Mouse (Mus musculus) heart, embryonic 14.5 days (tissue): ENCODE measurements around the gene Fer1l5. TPM values are rescaled to one million over a fixed set of nuclear protein-coding genes. Genes with fewer than 3 reads are reported as not detected.

Experiments used
- ATAC-seq: fragments of 200-750 bp; cut with Nextera tagmentation; 2 replicates; pipeline ENCODE4 v1.8.0; 2017; ENCODE audit warnings: low read depth, moderate TSS enrichment; ENCODE audit not compliant: insufficient number of reproducible peaks, insufficient read depth, low FRiP score
- H3K27ac ChIP-seq, 2 experiments: fragments of 200-500 bp in 1 of 2; fragments of 300-500 bp in 1 of 2; sonication (generic) in 1 of 2; replicated peaks in 1 of 2; 2 replicates each; pipeline ENCODE4 v1.5.1; 2012 to 2014; ENCODE audit warnings: low read depth in 2 of 2, low read length in 2 of 2, control low read depth in 1 of 2, mild to moderate bottlenecking in 1 of 2, mixed read lengths in 1 of 2; ENCODE audit not compliant: control insufficient read depth in 1 of 2, insufficient read depth in 1 of 2
- H3K27me3 ChIP-seq: fragments of 300-500 bp; sonication (generic); 2 replicates; pipeline ENCODE4 v1.6.1; 2014; ENCODE audit warnings: mild to moderate bottlenecking, low read length, control low read depth; ENCODE audit not compliant: control insufficient read depth, insufficient read depth
- H3K36me3 ChIP-seq: fragments of 300-500 bp; sonication (generic); 2 replicates; pipeline ENCODE4 v1.6.1; 2014; ENCODE audit warnings: mild to moderate bottlenecking, control low read depth, low read length, mixed read lengths; ENCODE audit not compliant: control insufficient read depth, insufficient read depth
- H3K4me1 ChIP-seq, 2 experiments: fragments of 200-500 bp in 1 of 2; fragments of 300-500 bp in 1 of 2; sonication (generic) in 1 of 2; 2 replicates each; pipeline ENCODE4 v1.6.1; 2012 to 2014; ENCODE audit warnings: low read length in 2 of 2, control low read depth in 1 of 2, mixed read lengths in 1 of 2; ENCODE audit not compliant: control insufficient read depth in 2 of 2, insufficient read depth in 2 of 2
- H3K4me2 ChIP-seq: fragments of 300-500 bp; sonication (generic); 2 replicates; pipeline ENCODE4 v1.6.1; 2014; ENCODE audit warnings: mild to moderate bottlenecking, low read length
- H3K4me3 ChIP-seq, 2 experiments: fragments of 200-500 bp in 1 of 2; fragments of 300-500 bp in 1 of 2; sonication (generic) in 1 of 2; 2 replicates each; pipeline ENCODE4 v1.5.1; 2012 to 2014; ENCODE audit warnings: low read length in 2 of 2, mild to moderate bottlenecking in 2 of 2, control low read depth in 1 of 2, low read depth in 1 of 2, moderate library complexity in 1 of 2; ENCODE audit not compliant: control insufficient read depth in 1 of 2, insufficient read depth in 1 of 2
- H3K9ac ChIP-seq: fragments of 300-500 bp; sonication (generic); 2 replicates; pipeline ENCODE4 v1.6.1; 2014; ENCODE audit warnings: mild to moderate bottlenecking, low read length
- H3K9me3 ChIP-seq: fragments of 300-500 bp; sonication (generic); 2 replicates; pipeline ENCODE4 v1.6.1; 2016; ENCODE audit warnings: low read length, control low read depth; ENCODE audit not compliant: control insufficient read depth
- WGBS: fragments of 180-500 bp; shearing (Covaris S2); extraction: QIAGEN DNeasy Blood & Tissue Kit; methylation state at CpG from one replicate; pipeline ENCODE4 v1.1.7; 2014; 5-methylcytosine and 5-hydroxymethylcytosine counted together
- polyA plus RNA-seq: library from polyadenylated mRNA; unstranded; fragments of >200 nt; fragmentation: Nextera tagmentation; extraction: Ambion mirVana; gene quantifications from 2 replicates; pipeline ENCODE4 v1.2.1, GENCODE M21; 2014

The Fer1l5 gene
- polyA plus RNA-seq, 1 experiment from 2014 or later, result 0.63 TPM

- H3K36me3 ChIP-seq, result peaks cover 99% of the 10 kb centered on the region
- H3K27ac ChIP-seq, result no peak overlapping the region
- H3K27me3 ChIP-seq, result no peaks in the 10 kb centered on the region
- H3K4me3 ChIP-seq, result no peak overlapping the region
- H3K4me1 ChIP-seq, result no peaks in the 10 kb centered on the region
- no peak overlapping the region for H3K9ac ChIP-seq
- 90% methylated on average over 6 of the region's 6 CpGs for WGBS
- H3K9me3 ChIP-seq, result no peaks in the 10 kb centered on the region
- H3K4me2 ChIP-seq, result no peak overlapping the region
- no peak for ATAC-seq
These were observed 29.5 kb upstream of the Fer1l5 start for GRCm38 (mm10) chr1:36342547-36342946.

GRCm38 (mm10) chr1:36352351-36352750, 19.7 kb upstream of the Fer1l5 start:
- H3K27me3 ChIP-seq, result no peaks in the 10 kb centered on the region
- WGBS, result 88% methylated on average over 4 of the region's 4 CpGs
- no peak for ATAC-seq
- no peak overlapping the region for H3K4me3 ChIP-seq
- H3K9ac ChIP-seq, result no peak overlapping the region
- no peaks in the 10 kb centered on the region for H3K4me1 ChIP-seq
- no peak overlapping the region for H3K4me2 ChIP-seq
- no peak overlapping the region for H3K27ac ChIP-seq
- H3K9me3 ChIP-seq, result no peaks in the 10 kb centered on the region
- peaks cover 97% of the 10 kb centered on the region for H3K36me3 ChIP-seq

DNA sequence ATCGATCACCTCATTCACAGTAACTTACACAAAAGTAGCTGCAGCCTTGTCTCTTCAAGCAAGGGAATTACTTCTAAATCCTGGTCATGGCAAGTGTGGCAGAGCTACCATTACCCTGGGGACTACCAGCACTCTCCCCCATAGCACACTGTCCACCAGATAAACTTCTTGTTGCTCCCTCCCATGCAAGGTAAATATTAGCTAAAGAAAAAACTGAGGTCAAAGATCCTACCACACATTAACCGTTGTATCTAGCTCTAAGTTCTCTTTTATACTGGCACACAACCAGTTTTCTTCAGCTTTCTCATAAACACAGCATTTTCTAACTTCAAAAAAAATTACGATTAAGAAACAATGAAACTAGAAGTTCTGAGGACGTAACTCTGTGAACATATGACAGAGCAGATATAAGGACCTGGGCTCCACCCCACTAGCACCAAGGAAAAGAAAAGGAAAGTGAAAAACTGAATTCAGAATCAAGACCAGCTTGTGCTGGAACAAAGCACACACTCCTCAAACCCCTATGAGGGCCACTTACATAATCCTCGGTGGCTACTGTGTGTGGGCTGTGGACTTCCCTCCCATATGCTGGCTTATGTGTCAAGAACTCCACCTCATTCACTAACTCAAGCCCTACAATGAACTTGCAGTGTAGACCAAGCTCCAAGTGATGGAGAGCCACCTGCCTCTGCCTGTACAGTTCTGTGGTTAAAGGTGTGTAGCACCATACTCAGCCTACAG, 15.0 kb upstream of the Fer1l5 start:
- Histone ChIP-seq H3K27me3 (no peaks in the 10 kb centered on the region), H3K9ac (no peak overlapping the region), H3K36me3 (peaks cover 88% of the 10 kb centered on the region), H3K4me1 (no peaks in the 10 kb centered on the region), H3K27ac (no peak overlapping the region), H3K4me2 (no peak overlapping the region), H3K4me3 (no peak overlapping the region), H3K9me3 (no peaks in the 10 kb centered on the region)
- ATAC-seq, result no peak
- 96% methylated on average over 5 of the region's 5 CpGs for WGBS

GRCm38 (mm10) chr1:36367698-36368097, 4.4 kb upstream of the Fer1l5 start:
- H3K4me3 ChIP-seq, result peak overlapping the region; percentile 60 to 85
- ATAC-seq, result no peak
- H3K4me1 ChIP-seq, result peaks cover 4 to 15% of the 10 kb centered on the region in 2 experiments; a peak in 3 of 4 replicates
- no peaks in the 10 kb centered on the region for H3K9me3 ChIP-seq
- 38% methylated on average over 12 of the region's 12 CpGs for WGBS
- H3K36me3 ChIP-seq, result peaks cover 44% of the 10 kb centered on the region
- H3K27ac ChIP-seq, result no peak overlapping the region
- H3K9ac ChIP-seq, result peak overlapping the region; percentile 93; the same call in 1 of the 2 replicates
- peak overlapping the region; percentile 80 for H3K4me2 ChIP-seq
- no peaks in the 10 kb centered on the region for H3K27me3 ChIP-seq

GRCm38 (mm10) chr1:36368112-36368968, 3.8 kb upstream of the Fer1l5 start:
- Histone ChIP-seq H3K9me3 (no peaks in the 10 kb centered on the region), H3K27me3 (no peaks in the 10 kb centered on the region), H3K4me3 (peak overlapping the region; percentile 60 to 85), H3K4me1 (peaks cover 4 to 15% of the 10 kb centered on the region in 2 experiments; a peak in 3 of 4 replicates), H3K4me2 (peak overlapping the region; percentile 80), H3K9ac (peak overlapping the region; percentile 93), H3K36me3 (peaks cover 38% of the 10 kb centered on the region), H3K27ac (peak overlapping the region; percentile 1 to 80)
- ATAC-seq, result peak; percentile 75
- WGBS, result 3% methylated on average over 55 of the region's 55 CpGs

- no peaks in the 10 kb centered on the region for H3K9me3 ChIP-seq
- H3K4me1 ChIP-seq, result peaks cover 4 to 15% of the 10 kb centered on the region in 2 experiments; a peak in 3 of 4 replicates
- H3K4me3 ChIP-seq, result peak within 1 kb of the TSS; percentile 60 to 85
- peak within 1 kb of the TSS; percentile 80 for H3K4me2 ChIP-seq
- peak; percentile 83 for ATAC-seq
- H3K27ac ChIP-seq, result peak within 1 kb of the TSS; percentile 1 to 80
- H3K36me3 ChIP-seq, result peaks cover 31% of the 10 kb centered on the region
- WGBS, result 3% methylated on average over 61 of the region's 61 CpGs
- H3K27me3 ChIP-seq, result no peaks in the 10 kb centered on the region
- peak within 1 kb of the TSS; percentile 93 for H3K9ac ChIP-seq
These were observed 3.0 kb upstream of the Fer1l5 start, which contains the start of gene Kansl3 for GRCm38 (mm10) chr1:36368969-36369645. Kansl3 (minus strand) TSS chr1:36369181.

DNA sequence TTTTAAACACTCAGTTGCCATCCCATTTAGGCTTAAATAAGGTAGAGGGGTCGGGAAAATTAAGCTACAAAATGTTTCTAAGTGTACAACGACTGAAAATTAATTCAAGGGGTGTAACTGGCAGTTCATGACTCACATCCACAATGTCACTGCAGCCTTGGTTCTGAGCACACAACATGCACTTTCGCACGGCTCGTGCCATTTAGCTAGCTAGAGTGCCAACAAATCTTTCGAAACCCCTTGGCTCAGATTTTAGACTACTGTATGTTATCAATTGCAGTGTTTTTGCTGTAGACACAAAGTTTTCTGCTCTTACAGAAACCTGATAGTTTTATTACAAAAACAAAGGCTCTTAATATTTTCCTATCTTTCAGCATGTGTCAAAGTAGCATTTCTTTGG, 1.2 kb upstream of the Fer1l5 start:
- Histone ChIP-seq H3K36me3 (peaks cover 13% of the 10 kb centered on the region), H3K9ac (no peak overlapping the region), H3K4me2 (no peak overlapping the region), H3K27ac (no peak overlapping the region), H3K9me3 (no peaks in the 10 kb centered on the region), H3K4me3 (no peak overlapping the region), H3K27me3 (no peaks in the 10 kb centered on the region), H3K4me1 (peaks cover 4 to 15% of the 10 kb centered on the region in 2 experiments; a peak in 3 of 4 replicates)
- WGBS, result 73% methylated on average over 6 of the region's 6 CpGs
- ATAC-seq, result no peak
